Mouse (Mus musculus) testis, adult 2 months (tissue): Measurements from ENCODE around the gene Wsb2. TPM values are rescaled to one million over a fixed set of nuclear protein-coding genes. Genes with fewer than 3 reads are reported as not detected.
"Not testable (repeated sequence)": the region's sequence is repeated elsewhere in the genome, so short reads cannot be mapped to it uniquely, and the experiment has no call there.

Source experiments
- H3K27ac ChIP-seq: fragments of 200-500 bp; 2 replicates; pipeline ENCODE4 v1.5.1; 2012; ENCODE audit warnings: low read depth, low read length; ENCODE audit not compliant: control insufficient read depth, insufficient read depth
- H3K27me3 ChIP-seq: fragments of 200-500 bp; 2 replicates; pipeline ENCODE4 v1.6.1; 2012; ENCODE audit warnings: mild to moderate bottlenecking, low read length, moderate library complexity; ENCODE audit not compliant: control insufficient read depth, insufficient read depth
- H3K36me3 ChIP-seq: fragments of 200-500 bp; 2 replicates; pipeline ENCODE4 v1.6.1; 2012; ENCODE audit warnings: mild to moderate bottlenecking, low read length; ENCODE audit not compliant: control insufficient read depth, insufficient read depth
- H3K4me1 ChIP-seq: fragments of 200-500 bp; 2 replicates; pipeline ENCODE4 v1.6.1; 2012; ENCODE audit warnings: low read length; ENCODE audit not compliant: control insufficient read depth, insufficient read depth
- H3K4me3 ChIP-seq: fragments of 200-500 bp; 2 replicates; pipeline ENCODE4 v1.5.1; 2012; ENCODE audit warnings: low read depth, mild to moderate bottlenecking, low read length, moderate library complexity, mixed read lengths; ENCODE audit not compliant: control insufficient read depth
- CTCF ChIP-seq: fragments of 200-500 bp; IDR thresholded peaks from 2 replicates; pipeline ENCODE4 v1.5.1; 2012; ENCODE audit warnings: low read depth, mild to moderate bottlenecking, inconsistent platforms, low read length, moderate library complexity; ENCODE audit not compliant: control insufficient read depth, insufficient read depth, insufficient replicate concordance
- POLR2A ChIP-seq: fragments of 200-500 bp; IDR thresholded peaks from 2 replicates; pipeline ENCODE4 v1.6.1; 2012; ENCODE audit warnings: low read depth, mild to moderate bottlenecking, inconsistent platforms, low read length, moderate library complexity; ENCODE audit not compliant: control insufficient read depth
- polyA plus RNA-seq: library from polyadenylated mRNA; depleted of rRNA; stranded (reverse); fragments of >200 nt; gene quantifications from 2 replicates; pipeline ENCODE4 v1.2.3, GENCODE M21; 2012

The Wsb2 gene
- polyA plus RNA-seq, 1 experiment, result 56.3 TPM

GRCm38 (mm10) chr5:117326408-117326807 lies 30.7 kb upstream of the Wsb2 start:
- no peaks in the 10 kb centered on the region for H3K4me1 ChIP-seq
- H3K27me3 ChIP-seq, result no peaks in the 10 kb centered on the region
- TF ChIP-seq POLR2A (no peak), CTCF (no peak)
- H3K36me3 ChIP-seq, result no peaks in the 10 kb centered on the region
- H3K4me3 ChIP-seq, result no peak overlapping the region
- H3K27ac ChIP-seq, result no peak overlapping the region

GRCm38 (mm10) chr5:117330457-117330856 lies 26.6 kb upstream of the Wsb2 start:
- Histone ChIP-seq H3K4me1 (0 out of 2 replicates have a peak, but pooled peaks cover 2% of the 10 kb centered on the region), H3K4me3 (no peak overlapping the region), H3K36me3 (no peaks in the 10 kb centered on the region), H3K27ac (no peak overlapping the region), H3K27me3 (no peaks in the 10 kb centered on the region)
- TF ChIP-seq POLR2A (no peak), CTCF (no peak)

- no peak overlapping the region for H3K27ac ChIP-seq
- H3K36me3 ChIP-seq, result no peaks in the 10 kb centered on the region
- no peaks in the 10 kb centered on the region for H3K27me3 ChIP-seq
- H3K4me1 ChIP-seq, result 0 out of 2 replicates have a peak, but pooled peaks cover 2% of the 10 kb centered on the region
- no peak overlapping the region for H3K4me3 ChIP-seq
- TF ChIP-seq POLR2A, result no peak
These were observed 19.1 kb upstream of the Wsb2 start for GRCm38 (mm10) chr5:117337999-117338398.

GRCm38 (mm10) chr5:117338503-117338902 lies 18.6 kb upstream of the Wsb2 start:
- 0 out of 2 replicates have a peak, but pooled peaks cover 2% of the 10 kb centered on the region for H3K4me1 ChIP-seq
- H3K27ac ChIP-seq, result no peak overlapping the region
- H3K36me3 ChIP-seq, result no peaks in the 10 kb centered on the region
- no peak overlapping the region for H3K4me3 ChIP-seq
- H3K27me3 ChIP-seq, result no peaks in the 10 kb centered on the region
- TF ChIP-seq POLR2A (no peak), CTCF (no peak)

- Histone ChIP-seq H3K27ac (no peak overlapping the region), H3K36me3 (no peaks in the 10 kb centered on the region), H3K27me3 (no peaks in the 10 kb centered on the region), H3K4me1 (no peaks in the 10 kb centered on the region), H3K4me3 (no peak overlapping the region)
- TF ChIP-seq POLR2A, result no peak
- no peak for TF ChIP-seq CTCF
These were observed 17.0 kb upstream of the Wsb2 start for GRCm38 (mm10) chr5:117340081-117340480.

GRCm38 (mm10) chr5:117341896-117342295 lies 15.2 kb upstream of the Wsb2 start:
- no peak for TF ChIP-seq CTCF
- TF ChIP-seq POLR2A, result no peak
- Histone ChIP-seq H3K4me3 (no peak overlapping the region), H3K27ac (no peak overlapping the region)

DNA sequence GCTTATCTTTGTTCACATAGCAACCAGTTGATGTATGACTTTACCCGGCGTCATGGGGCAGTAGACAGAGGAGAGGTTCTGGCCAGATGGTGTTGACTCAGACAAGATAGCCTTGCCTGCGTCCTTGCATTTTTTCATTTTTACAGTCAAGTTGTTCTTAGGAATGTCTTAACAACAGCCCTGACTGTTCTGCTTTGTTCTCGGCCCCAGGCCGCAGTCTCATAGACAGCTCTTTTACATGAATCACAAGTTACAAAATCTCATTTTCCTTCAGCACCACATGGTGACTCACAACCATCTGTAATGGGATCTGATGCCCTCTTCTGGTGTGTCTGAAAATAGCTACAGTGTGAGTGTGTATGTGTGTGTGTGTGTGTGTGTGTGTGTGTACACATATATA lies 12.6 kb upstream of the Wsb2 start:
- H3K27ac ChIP-seq, H3K4me3 ChIP-seq, H3K36me3 ChIP-seq, H3K27me3 ChIP-seq, H3K4me1 ChIP-seq: not testable (repeated sequence)

More at GRCm38 (mm10) chr5:117341896-117342295, 15.2 kb upstream of the Wsb2 start:
- Histone ChIP-seq H3K27me3 (no peaks in the 10 kb centered on the region), H3K36me3 (no peaks in the 10 kb centered on the region), H3K4me1 (no peaks in the 10 kb centered on the region)

DNA sequence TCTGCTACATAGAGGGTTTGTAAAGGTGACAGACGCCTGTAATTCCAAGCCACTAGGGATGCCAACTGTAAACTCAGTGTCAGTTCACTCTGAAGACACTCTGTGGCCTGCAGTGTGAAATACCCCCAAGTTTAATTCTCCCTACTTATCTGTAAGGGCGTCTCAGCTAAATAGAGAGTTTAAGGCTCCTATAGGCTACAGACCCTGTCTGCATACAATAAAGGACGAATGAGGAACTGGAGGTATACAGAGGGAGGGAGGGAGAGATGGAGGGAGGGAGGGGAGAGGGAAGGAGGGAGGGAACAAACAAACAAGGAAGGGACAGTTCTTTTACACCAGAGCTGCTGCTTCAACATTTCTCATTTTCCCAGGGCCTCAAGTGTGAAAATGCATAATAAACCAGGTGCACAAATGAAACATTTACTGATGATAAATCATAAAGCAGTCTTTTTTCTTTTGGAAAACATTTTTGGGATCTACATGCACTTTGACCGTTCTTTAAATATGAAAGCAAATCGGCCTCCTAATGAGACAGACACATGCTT lies 11.6 kb upstream of the Wsb2 start:
- Histone ChIP-seq H3K4me1 (peaks cover 5% of the 10 kb centered on the region), H3K4me3 (no peak overlapping the region)
- TF ChIP-seq CTCF, result no peak

More for the DNA sequence above, 11.6 kb upstream of the Wsb2 start:
- H3K27me3 ChIP-seq, result no peaks in the 10 kb centered on the region
- no peak overlapping the region for H3K27ac ChIP-seq
- no peaks in the 10 kb centered on the region for H3K36me3 ChIP-seq
